Mouse (Mus musculus) liver, embryonic 13.5 days (tissue): ENCODE data around the gene Klk1b3. TPM values are rescaled to one million over a fixed set of nuclear protein-coding genes. Genes with fewer than 3 reads are reported as not detected.

Source experiments
- polyA plus RNA-seq: library from polyadenylated mRNA; unstranded; fragments of >200 nt; fragmentation: Nextera tagmentation; extraction: Ambion mirVana; gene quantifications from 2 replicates; pipeline ENCODE4 v1.2.1, GENCODE M21; 2015

The Klk1b3 gene
- polyA plus RNA-seq, 1 experiment from 2014 or later = not detected

Other genes starting within 250 kb of the Klk1b3 start
- gene Klk1b8, start 247.5 kb upstream of the Klk1b3 start, polyA plus RNA-seq = not detected in 2 replicates
- gene Klk1b1, start 231.4 kb upstream of the Klk1b3 start, polyA plus RNA-seq = not detected in 2 replicates
- gene Klk1b9, start 222.1 kb upstream of the Klk1b3 start, polyA plus RNA-seq = not detected in 2 replicates
- not detected in 2 replicates for gene Klk1b11, start 202.3 kb upstream of the Klk1b3 start, polyA plus RNA-seq
- not detected in 2 replicates for gene Klk1b26, start 186.0 kb upstream of the Klk1b3 start, polyA plus RNA-seq
- not detected in 2 replicates for gene Klk1b27, start 145.9 kb upstream of the Klk1b3 start, polyA plus RNA-seq
- not detected in 2 replicates for gene Klk1b21, start 95.9 kb upstream of the Klk1b3 start, polyA plus RNA-seq
- not detected in 2 replicates for gene Klk1b22, start 85.5 kb upstream of the Klk1b3 start, polyA plus RNA-seq
- not detected in 2 replicates for gene Klk1b16, start 61.4 kb upstream of the Klk1b3 start, polyA plus RNA-seq
- gene Klk1b24, start 10.0 kb upstream of the Klk1b3 start, polyA plus RNA-seq = not detected in 2 replicates
- gene Klk1b4, start 9.2 kb downstream of the Klk1b3 start, polyA plus RNA-seq = not detected in 2 replicates
- not detected in 2 replicates for gene Klk1b5, start 17.8 kb downstream of the Klk1b3 start, polyA plus RNA-seq
- not detected in 2 replicates for gene Klk1, start 27.2 kb downstream of the Klk1b3 start, polyA plus RNA-seq
- gene Gm36864, start 38.0 kb downstream of the Klk1b3 start, polyA plus RNA-seq = not detected in 2 replicates
- gene 1700028J19Rik, start 48.5 kb downstream of the Klk1b3 start, polyA plus RNA-seq = 1.3 and 1.6 TPM in 2 replicates
- 40.3 and 47.0 TPM in 2 replicates for gene 2410002F23Rik, start 48.5 kb downstream of the Klk1b3 start, polyA plus RNA-seq
- not detected in 2 replicates for gene Acp4, start 59.2 kb downstream of the Klk1b3 start, polyA plus RNA-seq
- gene Gm15517, start 63.3 kb downstream of the Klk1b3 start, polyA plus RNA-seq = not detected in 2 replicates
- 0.46 and 0.76 TPM in 2 replicates for gene Clec11a, start 108.7 kb downstream of the Klk1b3 start, polyA plus RNA-seq
- gene Shank1, start 112.1 kb downstream of the Klk1b3 start, polyA plus RNA-seq = 0.06 TPM in 2 replicates
- 0.03 and 0.09 TPM in 2 replicates for gene Syt3, start 185.9 kb downstream of the Klk1b3 start, polyA plus RNA-seq
- 0.18 TPM in 1 of 2 replicates, not detected in the other for gene 1700008O03Rik, start 187.6 kb downstream of the Klk1b3 start, polyA plus RNA-seq
- not detected in 2 replicates for gene Lrrc4b, start 230.8 kb downstream of the Klk1b3 start, polyA plus RNA-seq